Mouse (Mus musculus): Measurements from ENCODE around the gene Pde4c. TPM values are rescaled to one million over a fixed set of nuclear protein-coding genes. Genes with fewer than 3 reads are reported as not detected.

Gene Pde4c
- polyA plus RNA-seq, 1 experiment from 2014 or later: 0.06 TPM

DNA sequence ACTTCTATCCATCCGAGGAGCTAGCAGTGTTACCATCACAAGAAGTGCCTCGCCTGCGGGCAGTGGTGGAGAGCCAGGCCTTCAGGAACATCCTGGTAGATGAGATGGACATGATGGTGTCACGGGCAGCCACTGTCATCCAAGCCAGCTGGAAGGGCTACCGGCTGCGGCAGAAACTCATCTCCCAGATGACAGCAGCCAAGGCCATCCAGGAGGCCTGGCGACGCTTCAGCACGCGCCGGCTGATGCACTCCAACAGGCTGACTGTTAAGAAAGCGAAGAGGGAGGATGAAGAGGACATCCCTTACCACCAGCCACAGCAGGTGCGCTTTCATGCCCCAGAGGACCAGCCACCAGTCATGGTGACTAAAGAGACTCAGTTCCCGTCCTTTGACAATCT, 15.2 kb upstream of the Pde4c start:
- DNase-seq (ENCODE audit: low spot score) (no peak), ATAC-seq (replicated peaks; ENCODE audit: insufficient number of reproducible peaks, low FRiP score, low TSS enrichment, low read depth) (no peak)
- H3K4me2 ChIP-seq (ENCODE audit: low read depth, low read length): no peak overlapping the region
- H3K36me3 ChIP-seq (replicated peaks; ENCODE audit: control insufficient read depth, insufficient read depth, low read depth, low read length): no peaks in the 10 kb centered on the region
- H3K4me3 ChIP-seq (ENCODE audit: low read depth, low read length): no peak overlapping the region
- H3K27me3 ChIP-seq (ENCODE audit: control insufficient read depth, insufficient read depth, low read length): no peaks in the 10 kb centered on the region
- no peak overlapping the region for H3K9ac ChIP-seq (replicated peaks; ENCODE audit: low read length)
- H3K4me1 ChIP-seq (ENCODE audit: control insufficient read depth, insufficient read depth, low read length): no peaks in the 10 kb centered on the region
- H3K9me3 ChIP-seq (replicated peaks; ENCODE audit: control insufficient read depth, low read length): no peaks in the 10 kb centered on the region
- WGBS: 90% methylated on average over 14 of the region's 14 CpGs
- no peak overlapping the region for H3K27ac ChIP-seq (replicated peaks; ENCODE audit: low read depth, low read length)

DNA sequence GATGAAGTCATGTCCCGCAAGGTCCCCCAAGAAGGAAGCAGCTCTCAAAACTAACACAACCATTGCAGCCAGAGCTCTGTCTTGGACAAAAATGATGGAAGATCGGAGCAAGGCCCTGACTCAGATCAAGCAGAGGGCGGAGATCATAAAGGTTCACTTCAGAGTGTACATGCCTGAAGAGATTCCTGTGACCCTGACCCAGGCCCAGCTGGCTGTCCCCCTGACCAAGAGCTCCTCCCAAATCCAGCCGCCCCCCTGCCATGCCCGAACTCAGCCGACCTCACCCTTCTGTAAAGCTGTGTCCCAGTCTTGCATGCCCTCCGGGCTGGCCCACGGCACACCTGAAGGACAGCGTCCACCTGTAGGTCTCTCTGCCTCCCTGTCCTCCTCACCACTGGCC, 13.7 kb upstream of the Pde4c start:
- Histone ChIP-seq H3K27ac (replicated peaks; ENCODE audit: low read depth, low read length) (no peak overlapping the region), H3K36me3 (replicated peaks; ENCODE audit: control insufficient read depth, insufficient read depth, low read depth, low read length) (no peaks in the 10 kb centered on the region), H3K27me3 (ENCODE audit: control insufficient read depth, insufficient read depth, low read length) (no peaks in the 10 kb centered on the region), H3K9ac (replicated peaks; ENCODE audit: low read length) (no peak overlapping the region), H3K4me2 (ENCODE audit: low read depth, low read length) (no peak overlapping the region), H3K9me3 (replicated peaks; ENCODE audit: control insufficient read depth, low read length) (no peaks in the 10 kb centered on the region), H3K4me1 (ENCODE audit: control insufficient read depth, insufficient read depth, low read length) (no peaks in the 10 kb centered on the region), H3K4me3 (ENCODE audit: low read depth, low read length) (no peak overlapping the region)
- DNase-seq (ENCODE audit: low spot score): no peak
- no peak for ATAC-seq (replicated peaks; ENCODE audit: insufficient number of reproducible peaks, low FRiP score, low TSS enrichment, low read depth)
- WGBS: 89% methylated on average over 9 of the region's 9 CpGs

GRCm38 (mm10) chr8:70710296-70710695, 13.2 kb upstream of the Pde4c start:
- Histone ChIP-seq H3K4me2 (ENCODE audit: low read depth, low read length) (no peak overlapping the region), H3K9ac (replicated peaks; ENCODE audit: low read length) (no peak overlapping the region), H3K4me1 (ENCODE audit: control insufficient read depth, insufficient read depth, low read length) (no peaks in the 10 kb centered on the region), H3K27ac (replicated peaks; ENCODE audit: low read depth, low read length) (no peak overlapping the region), H3K4me3 (ENCODE audit: low read depth, low read length) (no peak overlapping the region), H3K9me3 (replicated peaks; ENCODE audit: control insufficient read depth, low read length) (no peaks in the 10 kb centered on the region), H3K36me3 (replicated peaks; ENCODE audit: control insufficient read depth, insufficient read depth, low read depth, low read length) (no peaks in the 10 kb centered on the region), H3K27me3 (ENCODE audit: control insufficient read depth, insufficient read depth, low read length) (no peaks in the 10 kb centered on the region)
- DNase-seq (ENCODE audit: low spot score): no peak
- no peak for ATAC-seq (replicated peaks; ENCODE audit: insufficient number of reproducible peaks, low FRiP score, low TSS enrichment, low read depth)
- WGBS: 90% methylated on average over 1 of the region's 1 CpGs

- no peak overlapping the region for H3K4me3 ChIP-seq (ENCODE audit: low read depth, low read length)
- no peak overlapping the region for H3K4me2 ChIP-seq (ENCODE audit: low read depth, low read length)
- H3K27me3 ChIP-seq (ENCODE audit: control insufficient read depth, insufficient read depth, low read length): no peaks in the 10 kb centered on the region
- DNase-seq (ENCODE audit: low spot score) (no peak), ATAC-seq (replicated peaks; ENCODE audit: insufficient number of reproducible peaks, low FRiP score, low TSS enrichment, low read depth) (no peak)
- WGBS: 86% methylated on average over 11 of the region's 11 CpGs
- H3K4me1 ChIP-seq (ENCODE audit: control insufficient read depth, insufficient read depth, low read length): no peaks in the 10 kb centered on the region
- no peak overlapping the region for H3K9ac ChIP-seq (replicated peaks; ENCODE audit: low read length)
- no peak overlapping the region for H3K27ac ChIP-seq (replicated peaks; ENCODE audit: low read depth, low read length)
- no peaks in the 10 kb centered on the region for H3K9me3 ChIP-seq (replicated peaks; ENCODE audit: control insufficient read depth, low read length)
- no peaks in the 10 kb centered on the region for H3K36me3 ChIP-seq (replicated peaks; ENCODE audit: control insufficient read depth, insufficient read depth, low read depth, low read length)
Observed at GRCm38 (mm10) chr8:70711041-70711440, 12.5 kb upstream of the Pde4c start.

DNA sequence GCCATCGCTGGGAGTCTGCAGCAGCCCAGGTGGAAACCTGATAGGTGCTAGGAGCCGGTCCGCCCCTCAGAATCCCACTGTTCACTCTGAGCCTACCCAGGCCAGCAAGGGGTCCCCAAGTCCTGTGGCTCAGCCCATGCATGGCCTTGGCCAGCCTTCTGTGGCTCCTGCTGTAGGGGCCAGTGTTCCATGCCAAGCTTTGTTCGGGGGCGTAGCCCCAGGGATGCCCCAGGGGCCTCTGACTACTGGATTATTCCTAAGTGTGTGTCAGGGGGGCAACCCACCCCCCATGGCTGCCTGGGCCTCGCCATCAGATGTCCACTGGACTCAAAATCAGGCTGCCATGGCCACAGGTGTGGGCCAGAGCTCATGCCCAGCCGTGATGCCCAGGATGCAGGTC, 9.5 kb upstream of the Pde4c start:
- Histone ChIP-seq H3K36me3 (replicated peaks; ENCODE audit: control insufficient read depth, insufficient read depth, low read depth, low read length) (no peaks in the 10 kb centered on the region), H3K27ac (replicated peaks; ENCODE audit: low read depth, low read length) (no peak overlapping the region), H3K9ac (replicated peaks; ENCODE audit: low read length) (no peak overlapping the region), H3K4me3 (ENCODE audit: low read depth, low read length) (no peak overlapping the region), H3K9me3 (replicated peaks; ENCODE audit: control insufficient read depth, low read length) (no peaks in the 10 kb centered on the region), H3K4me2 (ENCODE audit: low read depth, low read length) (no peak overlapping the region), H3K27me3 (ENCODE audit: control insufficient read depth, insufficient read depth, low read length) (no peaks in the 10 kb centered on the region), H3K4me1 (ENCODE audit: control insufficient read depth, insufficient read depth, low read length) (no peaks in the 10 kb centered on the region)
- DNase-seq (ENCODE audit: low spot score) (no peak), ATAC-seq (replicated peaks; ENCODE audit: insufficient number of reproducible peaks, low FRiP score, low TSS enrichment, low read depth) (no peak)
- WGBS: 77% methylated on average over 7 of the region's 7 CpGs

DNA sequence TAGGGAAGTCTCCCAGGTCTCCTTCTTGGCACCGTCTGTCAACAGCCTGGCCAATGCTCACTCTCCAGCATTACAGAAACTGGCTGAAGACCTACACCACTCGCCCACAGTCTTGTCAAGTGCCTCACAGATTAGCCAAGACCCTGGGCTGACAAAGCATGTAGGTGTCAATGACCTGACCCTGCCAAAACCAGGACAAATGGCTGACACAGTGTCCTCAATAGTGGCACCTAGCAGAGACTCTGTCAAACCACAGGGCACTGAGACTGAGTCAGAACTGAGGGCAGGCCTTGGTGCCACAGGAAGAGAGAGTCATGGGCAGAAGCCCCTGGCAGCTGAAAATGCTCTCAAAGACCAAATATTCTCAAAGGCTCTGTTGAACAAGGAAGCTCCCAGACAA, 8.4 kb upstream of the Pde4c start:
- no peak overlapping the region for H3K27ac ChIP-seq (replicated peaks; ENCODE audit: low read depth, low read length)
- 66% methylated on average over 2 of the region's 2 CpGs for WGBS

DNA sequence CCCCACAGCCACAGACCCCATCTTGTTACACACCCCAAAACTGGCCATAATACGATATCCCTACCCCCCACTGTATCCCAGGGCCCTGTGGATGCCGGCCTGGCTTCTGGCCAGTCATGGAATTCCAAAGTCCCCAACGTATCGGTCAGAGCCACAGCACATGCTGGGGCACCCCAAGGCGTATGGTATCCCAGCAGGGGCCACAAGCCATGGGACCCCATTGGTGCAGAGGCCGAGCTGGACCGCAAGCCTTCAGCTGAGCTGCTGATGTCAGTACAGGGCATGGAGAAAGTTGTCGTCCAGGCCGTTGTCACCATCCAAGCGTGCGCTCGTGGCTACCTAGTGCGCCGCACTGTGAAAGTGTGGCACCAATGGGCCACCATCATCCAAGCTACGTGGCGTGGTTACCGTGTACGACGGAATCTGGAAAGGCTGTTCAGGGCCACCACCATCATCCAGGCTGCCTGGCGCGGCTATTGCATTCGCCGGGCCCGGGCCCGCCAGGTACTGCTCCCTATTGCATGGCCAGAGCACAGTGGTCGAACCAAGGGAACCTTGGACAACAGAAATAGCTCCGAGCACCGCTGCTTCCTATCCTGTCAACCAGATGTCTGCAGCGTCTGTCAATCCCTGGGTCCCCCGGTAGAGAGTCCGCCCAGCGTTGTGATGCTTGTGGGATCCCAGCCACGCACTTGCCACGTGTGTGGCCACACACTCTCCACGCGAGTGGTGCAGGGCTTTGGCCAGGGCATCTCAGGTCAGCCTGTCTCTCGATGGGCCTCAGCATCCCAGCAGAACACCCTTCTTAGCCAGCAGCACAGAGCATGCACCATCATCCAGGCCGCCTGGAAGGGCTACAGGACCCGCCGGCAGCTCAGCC, 6.8 kb upstream of the Pde4c start:
- Histone ChIP-seq H3K4me2 (ENCODE audit: low read depth, low read length) (no peak overlapping the region; the same call in 1 of the 2 replicates), H3K9me3 (replicated peaks; ENCODE audit: control insufficient read depth, low read length) (no peaks in the 10 kb centered on the region), H3K27me3 (ENCODE audit: control insufficient read depth, insufficient read depth, low read length) (no peaks in the 10 kb centered on the region), H3K4me1 (ENCODE audit: control insufficient read depth, insufficient read depth, low read length) (no peaks in the 10 kb centered on the region), H3K9ac (replicated peaks; ENCODE audit: low read length) (no peak overlapping the region), H3K4me3 (ENCODE audit: low read depth, low read length) (no peak overlapping the region), H3K27ac (replicated peaks; ENCODE audit: low read depth, low read length) (no peak overlapping the region), H3K36me3 (replicated peaks; ENCODE audit: control insufficient read depth, insufficient read depth, low read depth, low read length) (no peaks in the 10 kb centered on the region)
- ATAC-seq (replicated peaks; ENCODE audit: insufficient number of reproducible peaks, low FRiP score, low TSS enrichment, low read depth): no peak
- no peak for DNase-seq (ENCODE audit: low spot score)
- WGBS: 83% methylated on average over 40 of the region's 40 CpGs

More for the DNA sequence above, 8.4 kb upstream of the Pde4c start:
- no peaks in the 10 kb centered on the region for H3K4me1 ChIP-seq (ENCODE audit: control insufficient read depth, insufficient read depth, low read length)
- H3K4me2 ChIP-seq (ENCODE audit: low read depth, low read length): no peak overlapping the region
- ATAC-seq (replicated peaks; ENCODE audit: insufficient number of reproducible peaks, low FRiP score, low TSS enrichment, low read depth) (no peak), DNase-seq (ENCODE audit: low spot score) (no peak)
- H3K27me3 ChIP-seq (ENCODE audit: control insufficient read depth, insufficient read depth, low read length): no peaks in the 10 kb centered on the region
- H3K36me3 ChIP-seq (replicated peaks; ENCODE audit: control insufficient read depth, insufficient read depth, low read depth, low read length): no peaks in the 10 kb centered on the region
- H3K9me3 ChIP-seq (replicated peaks; ENCODE audit: control insufficient read depth, low read length): no peaks in the 10 kb centered on the region
- H3K4me3 ChIP-seq (ENCODE audit: low read depth, low read length): no peak overlapping the region
- no peak overlapping the region for H3K9ac ChIP-seq (replicated peaks; ENCODE audit: low read length)

DNA sequence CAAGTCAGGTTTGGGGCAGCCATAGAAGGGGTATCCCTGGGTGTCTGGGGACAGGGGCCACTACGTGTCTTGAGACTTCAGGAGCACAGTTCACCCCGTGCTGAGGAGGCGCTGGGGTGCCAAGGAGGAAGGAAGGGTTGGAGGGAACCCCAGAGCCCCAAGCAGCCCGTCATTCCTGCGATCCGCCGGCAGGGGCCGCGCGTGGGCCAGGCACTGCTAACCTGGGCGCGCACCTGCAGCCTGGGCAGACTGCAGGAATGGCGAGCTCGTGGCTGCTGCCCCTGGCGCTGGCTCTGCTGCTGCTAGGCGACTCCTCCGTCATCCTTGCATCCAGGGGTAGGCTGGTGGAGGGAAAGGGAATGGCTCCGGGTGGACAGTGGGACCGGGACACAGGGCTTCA, 5.2 kb upstream of the Pde4c start, which contains the start of gene Gm3336:
Gene Gm3336 (plus strand): TSS at position 247 of the 400 bp plus-strand sequence.
- Histone ChIP-seq H3K36me3 (replicated peaks; ENCODE audit: control insufficient read depth, insufficient read depth, low read depth, low read length) (no peaks in the 10 kb centered on the region), H3K4me1 (ENCODE audit: control insufficient read depth, insufficient read depth, low read length) (no peaks in the 10 kb centered on the region), H3K9ac (replicated peaks; ENCODE audit: low read length) (no peak within 1 kb of the TSS), H3K27ac (replicated peaks; ENCODE audit: low read depth, low read length) (no peak within 1 kb of the TSS), H3K27me3 (ENCODE audit: control insufficient read depth, insufficient read depth, low read length) (no peaks in the 10 kb centered on the region), H3K9me3 (replicated peaks; ENCODE audit: control insufficient read depth, low read length) (no peaks in the 10 kb centered on the region), H3K4me2 (ENCODE audit: low read depth, low read length) (no peak within 1 kb of the TSS), H3K4me3 (ENCODE audit: low read depth, low read length) (no peak within 1 kb of the TSS)
- ATAC-seq (replicated peaks; ENCODE audit: insufficient number of reproducible peaks, low FRiP score, low TSS enrichment, low read depth): 0 out of 2 replicates have a peak, but pooled peaks have one; percentile 29
- peak; percentile 62 for DNase-seq (ENCODE audit: low spot score)
- WGBS: 8% methylated on average over 19 of the region's 19 CpGs
